Mouse (Mus musculus) myocyte (in vitro differentiated cells): ENCODE results near the gene Taf11.

Source experiments
- CEBPB ChIP-seq: IDR thresholded peaks from 2 replicates; pipeline ENCODE4 v1.6.1; 2011; ENCODE audit warnings: mild to moderate bottlenecking, moderate library complexity; ENCODE audit not compliant: poor library complexity, insufficient read depth, severe bottlenecking
- MAX ChIP-seq: IDR thresholded peaks from one replicate; pipeline ENCODE4 v1.6.1; 2011; ENCODE audit warnings: low read depth, mild to moderate bottlenecking, control low read depth
- MYOD1 ChIP-seq, 3 experiments: IDR thresholded peaks; one replicate each; pipeline ENCODE4 v1.6.1; 2011; ENCODE audit warnings: control low read depth in 2 of 3, low read depth in 2 of 3, mild to moderate bottlenecking in 2 of 3, moderate library complexity in 1 of 3; ENCODE audit not compliant: insufficient read length in 2 of 3, control insufficient read depth in 1 of 3
- POLR2A ChIP-seq: IDR thresholded peaks from one replicate; pipeline ENCODE4 v1.6.1; 2011; ENCODE audit warnings: low read depth, mild to moderate bottlenecking, control low read depth, moderate library complexity; ENCODE audit not compliant: insufficient read length
- POLR2AphosphoS2 ChIP-seq: IDR thresholded peaks from one replicate; pipeline ENCODE4 v1.6.1; 2011; ENCODE audit warnings: low read depth, control low read depth; ENCODE audit not compliant: insufficient read length
- REST ChIP-seq: IDR thresholded peaks from one replicate; pipeline ENCODE4 v1.6.1; 2011; ENCODE audit warnings: mild to moderate bottlenecking, control low read depth, moderate library complexity; ENCODE audit not compliant: insufficient read depth, insufficient read length
- SRF ChIP-seq: IDR thresholded peaks from one replicate; pipeline ENCODE4 v1.6.1; 2011; ENCODE audit warnings: low read depth; ENCODE audit not compliant: control insufficient read depth, insufficient read length
- TCF12 ChIP-seq: IDR thresholded peaks from one replicate; pipeline ENCODE4 v1.6.1; 2011; ENCODE audit warnings: mild to moderate bottlenecking, control low read depth; ENCODE audit not compliant: poor library complexity, insufficient read depth, severe bottlenecking
- USF1 ChIP-seq: IDR thresholded peaks from one replicate; pipeline ENCODE4 v1.6.1; 2011; ENCODE audit warnings: low read depth, mild to moderate bottlenecking, control low read depth, moderate library complexity

DNA sequence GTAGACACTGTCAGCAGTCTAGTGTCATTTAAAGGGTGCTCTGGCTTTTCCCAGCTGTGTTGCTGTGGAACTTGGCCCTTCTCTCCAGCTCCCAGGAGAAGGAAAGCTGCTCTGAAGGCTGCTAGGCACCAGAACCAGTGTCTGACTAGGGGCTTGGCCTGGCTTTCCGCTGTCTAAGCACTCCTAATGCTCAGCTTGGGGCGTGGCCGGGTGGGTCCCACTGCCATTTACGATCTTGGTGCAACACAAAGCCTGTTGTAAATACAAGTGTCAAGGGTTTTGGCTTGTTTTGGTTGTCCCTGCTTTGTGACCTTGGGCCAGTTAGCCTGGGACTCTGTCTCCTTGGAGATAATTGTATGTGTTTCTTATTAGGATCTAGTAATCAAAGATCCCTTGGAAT is 30.7 kb upstream of the Taf11 start:
- no peak for TF ChIP-seq CEBPB
- no peak for TF ChIP-seq POLR2A
- TF ChIP-seq MAX: no peak
- TF ChIP-seq MYOD1 (IDR thresholded peaks at IDR 0.05; ENCODE audit: control insufficient read depth in 1 of 3, insufficient read length in 2 of 3, low read depth in 2 of 3): no peak
- no peak for TF ChIP-seq USF1
- no peak for TF ChIP-seq SRF
- no peak for TF ChIP-seq REST
- TF ChIP-seq POLR2AphosphoS2: no peak
- TF ChIP-seq TCF12: no peak
